ENCODE assay signal across 8 mouse cellular contexts in genomic region chr2:118663804-118664766, GRCm38 (mm10). TPM values are rescaled to one million over a fixed set of nuclear protein-coding genes. Genes with fewer than 3 reads are reported as not detected.
A peak's percentile ranks its signal among the peaks of the same experiment; 100 is the strongest.
DNase-seq lines count a peak whose midpoint lies in the region; ATAC-seq lines count a peak whose summit lies in the region.

No protein-coding gene starts in this region.

- ATAC-seq in heart, embryonic 14.5 days (ENCODE audit: insufficient number of reproducible peaks, insufficient read depth, low FRiP score, low read depth): peak; percentile 48
- ATAC-seq in midbrain, embryonic 13.5 days: peak; percentile 49

- peaks cover 47 to 62% of the 10 kb centered on the region in 2 experiments for H3K4me1 ChIP-seq in heart, embryonic 14.5 days (ENCODE audit: control insufficient read depth in 2 of 2, insufficient read depth in 2 of 2, low read length in 2 of 2)
- peaks cover 56% of the 10 kb centered on the region for H3K4me1 ChIP-seq in midbrain, embryonic 13.5 days (replicated peaks)

- 42% methylated on average over 19 of the region's 19 CpGs for WGBS in heart, embryonic 14.5 days
- WGBS in midbrain, embryonic 13.5 days: 48% methylated on average over 19 of the region's 19 CpGs

- peak overlapping the region; percentile 50 to 60 for H3K4me3 ChIP-seq in heart, embryonic 14.5 days (ENCODE audit: control insufficient read depth in 1 of 2, insufficient read depth in 1 of 2, low read depth in 1 of 2, low read length in 2 of 2)
- H3K4me3 ChIP-seq in midbrain, embryonic 13.5 days (replicated peaks): peak overlapping the region; percentile 56

- peak overlapping the region in 1 of 2 experiments; percentile 56; a peak in 2 of 4 replicates for H3K27ac ChIP-seq in heart, embryonic 14.5 days (replicated peaks in 1 of 2; ENCODE audit: control insufficient read depth in 1 of 2, insufficient read depth in 1 of 2, low read depth in 2 of 2, low read length in 2 of 2)
- peak overlapping the region; percentile 64 for H3K27ac ChIP-seq in midbrain, embryonic 13.5 days

- DNase-seq in frontal cortex, postnatal 36 days (ENCODE audit: low spot score in 2 of 2): peak; percentile 29 to 31
- DNase-seq in frontal cortex, postnatal 10 days (ENCODE audit: low spot score in 2 of 2): no peak
- DNase-seq in adrenal gland, postnatal 36 days: peak; percentile 55 to 70
- DNase-seq in kidney, postnatal 25 days: peak; percentile 28 to 63
- peak; percentile 60 for DNase-seq in urinary bladder, postnatal 25 days (ENCODE audit: low spot score)
- DNase-seq in gastrocnemius, adult 18-20 months (ENCODE audit: low spot score): no peak

- H3K27me3 ChIP-seq in heart, embryonic 14.5 days (ENCODE audit: control insufficient read depth, insufficient read depth, low read length): no peaks in the 10 kb centered on the region
- peaks cover 16% of the 10 kb centered on the region; the same call in 1 of the 2 replicates for H3K27me3 ChIP-seq in midbrain, embryonic 13.5 days

- H3K4me2 ChIP-seq in heart, embryonic 14.5 days (ENCODE audit: low read length): peak overlapping the region; percentile 80
- peak overlapping the region; percentile 83 for H3K4me2 ChIP-seq in midbrain, embryonic 13.5 days (replicated peaks)

- no peaks in the 10 kb centered on the region for H3K9me3 ChIP-seq in heart, embryonic 14.5 days (ENCODE audit: control insufficient read depth, low read length)
- no peaks in the 10 kb centered on the region for H3K9me3 ChIP-seq in midbrain, embryonic 13.5 days

- H3K36me3 ChIP-seq in heart, embryonic 14.5 days (ENCODE audit: control insufficient read depth, insufficient read depth, low read length): no peaks in the 10 kb centered on the region
- H3K36me3 ChIP-seq in midbrain, embryonic 13.5 days: no peaks in the 10 kb centered on the region

- peak overlapping the region; percentile 73 for H3K9ac ChIP-seq in heart, embryonic 14.5 days (ENCODE audit: low read length)
- peak overlapping the region; percentile 81 for H3K9ac ChIP-seq in midbrain, embryonic 13.5 days (replicated peaks)

RNA-seq across cellular contexts. Expression of gene Pak6, which starts 1.0 kb away (rescaled TPM):
- 10 to 100 TPM; 17.9 to 26.0 TPM for total RNA-seq in adrenal gland, postnatal 36 days (2021)
- 8.3 and 8.6 TPM in 2 replicates for polyA plus RNA-seq in heart, embryonic 14.5 days (2014; fragmentation: Nextera tagmentation; extraction: Ambion mirVana)
- polyA plus RNA-seq in midbrain, embryonic 13.5 days (2015; fragmentation: Nextera tagmentation; extraction: Ambion mirVana): 20.1 and 21.1 TPM in 2 replicates
- not detected for total RNA-seq in gastrocnemius, adult 18-20 months (2021)

RNA-seq across cellular contexts. Expression of gene Ankrd63, which starts 39.7 kb away (rescaled TPM):
- under 1 TPM; 0.10 to 0.30 TPM for total RNA-seq in adrenal gland, postnatal 36 days (2021)
- polyA plus RNA-seq in heart, embryonic 14.5 days (2014; fragmentation: Nextera tagmentation; extraction: Ambion mirVana): 2.1 and 3.0 TPM in 2 replicates
- polyA plus RNA-seq in midbrain, embryonic 13.5 days (2015; fragmentation: Nextera tagmentation; extraction: Ambion mirVana): 0.04 TPM in 1 of 2 replicates, not detected in the other
- not detected for total RNA-seq in gastrocnemius, adult 18-20 months (2021)

Comparison
In these comparisons a context has a peak if more than half of its experiments do, and no peak if none do; other contexts are left out.
1. DNase-seq: peak in frontal cortex, postnatal 36 days (2 of 2), adrenal gland, postnatal 36 days (2 of 2), kidney, postnatal 25 days (2 of 2) and urinary bladder, postnatal 25 days (single experiment); none in frontal cortex, postnatal 10 days (0 of 2) and gastrocnemius, adult 18-20 months (single experiment).
2. RNA of gene Pak6, which starts 1.0 kb away (total RNA-seq): 17.9 to 26.0 TPM in adrenal gland, postnatal 36 days; not detected in gastrocnemius, adult 18-20 months; every median in the first group is over 10 times any median in the second.